Mouse (Mus musculus): ENCODE results near the gene Mccc1. TPM values are rescaled to one million over a fixed set of nuclear protein-coding genes. Genes with fewer than 3 reads are reported as not detected.

Mccc1 gene
- total RNA-seq (2023) = 10 to 100 TPM; 39.2 to 43.7 TPM

GRCm38 (mm10) chr3:36000275-36001239 is at the start of gene Mccc1:
Gene Mccc1 (minus strand): TSS chr3:36000678.

DNA sequence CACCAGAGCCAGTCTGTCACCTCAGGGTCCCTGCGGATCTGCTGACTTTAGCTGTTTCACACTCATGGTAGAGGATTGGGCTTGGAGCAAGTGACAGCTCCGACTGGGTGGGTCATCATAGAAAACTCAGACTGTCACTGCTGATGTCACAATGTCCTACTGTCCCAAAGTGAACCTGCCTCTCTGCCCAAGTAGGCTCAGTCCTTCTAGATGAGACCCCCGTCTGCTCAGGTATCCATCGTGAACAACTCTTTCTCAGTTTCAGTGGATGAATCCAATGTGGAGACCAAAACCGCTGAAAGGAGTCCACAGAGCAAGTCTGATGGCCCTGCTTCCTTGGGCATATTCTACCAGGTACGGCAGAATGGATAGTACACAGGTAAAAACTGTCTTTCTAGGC is 63.1 kb downstream of the Mccc1 start, which contains the start of gene Dcun1d1:
TSS of gene Dcun1d1 (minus strand) at position 101 of the 400 bp plus-strand sequence.

Other genes with a start within 250 kb of the Mccc1 start
- 10 to 100 TPM; 96.4 to 97.4 TPM for gene Atp11b, start 246.6 kb downstream of the Mccc1 start, total RNA-seq (2023)
- 10 to 100 TPM; 76.5 to 89.4 TPM for gene Dcun1d1, start 63.2 kb downstream of the Mccc1 start, total RNA-seq (2023)
- not detected for gene Ccdc144b, start 52.9 kb upstream of the Mccc1 start, total RNA-seq (2023)
- gene Acad9, start 65.3 kb upstream of the Mccc1 start, total RNA-seq (2023) = 10 to 100 TPM; 43.4 to 53.4 TPM
- gene D3Ertd254e, start 150.3 kb upstream of the Mccc1 start, total RNA-seq (2023) = 1 to 10 TPM; 4.1 to 4.3 TPM
- not detected for gene Qrfpr, start 221.6 kb upstream of the Mccc1 start, total RNA-seq (2023)